Comparison of ENCODE assay signal across 27 mouse cellular contexts in the genomic region with DNA sequence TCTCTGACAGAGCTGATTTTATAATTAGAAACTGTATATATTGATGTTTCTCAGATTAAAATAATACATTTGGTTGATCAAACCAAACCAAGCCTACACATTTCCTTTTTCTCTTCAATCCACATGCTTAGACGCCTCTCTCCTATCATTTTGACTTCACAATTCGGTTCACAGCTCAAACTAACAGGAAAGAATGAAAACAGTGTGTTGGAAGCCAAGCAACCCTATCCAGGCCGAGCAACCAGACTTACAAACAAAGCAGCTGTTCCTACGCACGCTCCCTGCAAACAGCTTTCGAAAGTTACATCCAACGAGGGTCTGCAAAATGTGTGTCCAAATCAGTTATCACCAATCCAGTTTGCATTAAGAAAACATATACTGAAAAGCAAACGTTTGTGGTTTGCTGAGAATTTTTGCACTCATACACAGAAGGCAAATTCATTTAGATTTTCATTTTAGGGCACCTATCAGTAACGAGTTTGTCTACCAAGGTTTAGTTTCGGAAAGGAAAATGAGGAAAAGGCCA.
"Had no signal": no experiment of that assay in that cellular context is flagged by ENCODE, and none has a peak within 500 bp of the region (broad histone marks: within the 10 kb centered on the region; RNA-seq: fewer than 3 reads in every experiment).

No protein-coding gene starts in this region.

- H3K4me3 ChIP-seq: gastrocnemius, adult 2 months; heart, embryonic 13.5 days; heart, embryonic 15.5 days; hindbrain, embryonic 13.5 days; hindbrain, embryonic 15.5 days; intestine, embryonic 15.5 days; layer of hippocampus, adult 2 months; left cerebral cortex, adult 2 months; limb, embryonic 10.5 days; limb, embryonic 12.5 days; liver, embryonic 13.5 days; liver, embryonic 15.5 days had no signal

- H3K36me3 ChIP-seq: heart, embryonic 13.5 days; heart, embryonic 15.5 days; hindbrain, embryonic 13.5 days; hindbrain, embryonic 15.5 days; intestine, embryonic 15.5 days; limb, embryonic 10.5 days; limb, embryonic 12.5 days; liver, embryonic 13.5 days; liver, embryonic 15.5 days had no signal

- H3K9ac ChIP-seq: heart, embryonic 13.5 days; heart, embryonic 15.5 days; hindbrain, embryonic 13.5 days; hindbrain, embryonic 15.5 days; intestine, embryonic 15.5 days; limb, embryonic 12.5 days; liver, embryonic 13.5 days; liver, embryonic 15.5 days had no signal

- H3K27me3 ChIP-seq: heart, embryonic 13.5 days; heart, embryonic 15.5 days; hindbrain, embryonic 13.5 days; hindbrain, embryonic 15.5 days; intestine, embryonic 15.5 days; limb, embryonic 12.5 days; liver, embryonic 13.5 days; liver, embryonic 15.5 days had no signal

- DNase-seq: gastrocnemius, adult 2 months; gastrocnemius, postnatal 10 days; gastrocnemius, postnatal 25 days; heart, postnatal 14 days; heart, postnatal 36 days; kidney, adult 18-20 months; kidney, adult 8-10 months; kidney, postnatal 10 days; kidney, postnatal 25 days; kidney, postnatal 4 days; liver; liver, embryonic 13.5 days had no signal

- H3K27ac ChIP-seq: gastrocnemius, adult 2 months; heart, embryonic 13.5 days; heart, embryonic 15.5 days; hindbrain, embryonic 13.5 days; hindbrain, embryonic 15.5 days; hindbrain, postnatal 0 days; intestine, embryonic 15.5 days; layer of hippocampus, adult 2 months; left cerebral cortex, adult 2 months; limb, embryonic 10.5 days; limb, embryonic 12.5 days; liver, embryonic 13.5 days; liver, embryonic 15.5 days had no signal

- ATAC-seq: hindbrain, postnatal 0 days; inflammation-experienced regulatory T-cells, adult 6 months; intestine, embryonic 15.5 days; intestine, postnatal 0 days had no signal

- H3K9me3 ChIP-seq: heart, embryonic 13.5 days; heart, embryonic 15.5 days; hindbrain, embryonic 13.5 days; hindbrain, embryonic 15.5 days; intestine, embryonic 15.5 days; limb, embryonic 10.5 days; limb, embryonic 12.5 days; liver, embryonic 13.5 days; liver, embryonic 15.5 days had no signal

- H3K4me1 ChIP-seq: heart, embryonic 15.5 days; hindbrain, embryonic 13.5 days; hindbrain, embryonic 15.5 days; intestine, embryonic 15.5 days; liver, embryonic 13.5 days; liver, embryonic 15.5 days had no signal

- H3K4me2 ChIP-seq: heart, embryonic 11.5 days; heart, embryonic 13.5 days; heart, embryonic 15.5 days; hindbrain, embryonic 13.5 days; hindbrain, embryonic 15.5 days; intestine, embryonic 15.5 days; limb, embryonic 12.5 days; liver, embryonic 11.5 days; liver, embryonic 13.5 days; liver, embryonic 15.5 days had no signal
